Mouse (Mus musculus) CD4-positive naive resting alpha-beta T cell, adult 57 days (primary cell): ENCODE results near the gene Tcaf1. TPM values are rescaled to one million over a fixed set of nuclear protein-coding genes. Genes with fewer than 3 reads are reported as not detected.

Experiments
- total RNA-seq: library from RNA; stranded (reverse); gene quantifications from one replicate; pipeline ENCODE4 v1.2.4, GENCODE M21; 2023

The Tcaf1 gene
- total RNA-seq: not detected

GRCm38 (mm10) chr6:42709291-42710211, at the start of gene Tcaf1:
Gene Tcaf1 (minus strand): TSS chr6:42710088.

GRCm38 (mm10) chr6:42756104-42756503, 46.2 kb upstream of the Tcaf1 start, which contains the start of gene Olfr38:
Gene Olfr38 (plus strand): TSS chr6:42756404.

GRCm38 (mm10) chr6:42739071-42739470, 29.2 kb upstream of the Tcaf1 start, which contains the start of gene Olfr453:
Gene Olfr453 (plus strand): TSS chr6:42739371.

GRCm38 (mm10) chr6:42644912-42645549, 64.9 kb downstream of the Tcaf1 start, which contains the start of gene Tcaf2:
Gene Tcaf2 (minus strand): TSS chr6:42645254.

Other genes starting within 250 kb of the Tcaf1 start
- not detected for gene Olfr458, start 244.9 kb downstream of the Tcaf1 start, total RNA-seq
- not detected for gene Olfr457, start 233.8 kb downstream of the Tcaf1 start, total RNA-seq
- gene Olfr456, start 222.9 kb downstream of the Tcaf1 start, total RNA-seq: not detected
- gene Olfr455, start 162.5 kb downstream of the Tcaf1 start, total RNA-seq: not detected
- gene Tcaf3, start 112.4 kb downstream of the Tcaf1 start, total RNA-seq: not detected
- gene Tcaf2, start 64.8 kb downstream of the Tcaf1 start, total RNA-seq: 0.35 TPM
- not detected for gene Olfr453, start 29.3 kb upstream of the Tcaf1 start, total RNA-seq
- gene Olfr38, start 46.3 kb upstream of the Tcaf1 start, total RNA-seq: not detected
- not detected for gene Olfr452, start 75.0 kb upstream of the Tcaf1 start, total RNA-seq
- not detected for gene Olfr450, start 101.9 kb upstream of the Tcaf1 start, total RNA-seq
- gene Olfr449, start 124.3 kb upstream of the Tcaf1 start, total RNA-seq: not detected
- gene Olfr448, start 180.4 kb upstream of the Tcaf1 start, total RNA-seq: not detected
- not detected for gene Olfr447, start 198.8 kb upstream of the Tcaf1 start, total RNA-seq
- gene Olfr446, start 211.3 kb upstream of the Tcaf1 start, total RNA-seq: not detected
- gene Olfr444, start 239.0 kb upstream of the Tcaf1 start, total RNA-seq: not detected